Mouse (Mus musculus) olfactory bulb, adult 2 months (tissue): ENCODE measurements around the gene Dennd5b.
"Not testable (repeated sequence)": the region's sequence is repeated elsewhere in the genome, so short reads cannot be mapped to it uniquely, and the experiment has no call there.

ENCODE experiments used
- CTCF ChIP-seq: fragments of 200-500 bp; IDR thresholded peaks from 2 replicates; pipeline ENCODE4 v1.5.1; 2012; ENCODE audit warnings: low read depth, mild to moderate bottlenecking, low read length, moderate library complexity; ENCODE audit not compliant: insufficient read depth
- POLR2A ChIP-seq: fragments of 200-500 bp; IDR thresholded peaks from 2 replicates; pipeline ENCODE4 v1.6.1; 2012; ENCODE audit warnings: mild to moderate bottlenecking, low read depth, low read length, moderate library complexity; ENCODE audit not compliant: insufficient read depth

DNA sequence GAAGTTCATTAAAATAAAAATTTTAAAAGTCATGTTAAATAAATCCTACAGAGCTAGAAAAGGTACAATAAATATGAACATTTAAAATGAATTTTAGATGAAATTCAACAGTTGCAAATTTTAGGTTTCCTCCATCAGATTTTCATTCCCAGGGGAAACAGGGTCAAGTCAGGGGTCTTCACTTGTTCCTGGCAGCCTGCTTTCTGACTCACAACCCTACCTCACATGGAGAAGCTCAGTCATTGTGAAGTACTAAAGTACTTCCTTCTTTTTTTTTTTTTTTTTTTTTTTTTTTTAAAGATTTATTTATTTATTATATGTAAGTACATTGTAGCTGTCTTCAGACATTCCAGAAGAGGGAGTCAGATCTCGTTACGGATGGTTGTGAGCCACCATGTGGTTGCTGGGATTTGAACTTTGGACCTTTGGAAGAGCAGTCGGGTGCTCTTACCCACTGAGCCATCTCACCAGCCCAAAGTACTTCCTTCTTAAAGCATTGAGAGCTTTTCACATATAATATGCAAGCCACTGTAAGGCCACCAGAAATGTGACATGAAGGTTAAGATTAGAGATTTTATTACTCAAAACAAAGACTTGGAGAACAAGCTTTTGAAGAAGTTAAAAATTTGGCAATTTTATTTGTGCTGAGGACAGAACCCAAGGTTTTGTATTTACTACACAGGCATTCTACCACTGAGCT lies 111.5 kb downstream of the Dennd5b start:
- not testable (repeated sequence) for TF ChIP-seq CTCF, POLR2A
